Mouse (Mus musculus): ENCODE data around the gene Trarg1. TPM values are rescaled to one million over a fixed set of nuclear protein-coding genes. Genes with fewer than 3 reads are reported as not detected.

Trarg1 gene
- polyA plus RNA-seq, 1 experiment from 2014 or later, result 0.65 TPM

GRCm38 (mm10) chr11:76692096-76692495, 12.5 kb downstream of the Trarg1 start:
- 73% methylated on average over 3 of the region's 3 CpGs for WGBS
- H3K4me1 ChIP-seq, result no peaks in the 10 kb centered on the region
- H3K4me3 ChIP-seq, result no peak overlapping the region
- no peak for ATAC-seq (ENCODE audit: insufficient number of reproducible peaks, low FRiP score, low TSS enrichment, low read depth)
- no peak overlapping the region for H3K27ac ChIP-seq
- no peak overlapping the region for H3K4me2 ChIP-seq
- no peaks in the 10 kb centered on the region for H3K9me3 ChIP-seq
- no peaks in the 10 kb centered on the region for H3K36me3 ChIP-seq
- 0 out of 2 replicates have a peak, but pooled peaks cover 3% of the 10 kb centered on the region for H3K27me3 ChIP-seq
- no peak overlapping the region for H3K9ac ChIP-seq

- ATAC-seq (ENCODE audit: insufficient number of reproducible peaks, low FRiP score, low TSS enrichment, low read depth), result no peak
- Histone ChIP-seq H3K4me3 (no peak overlapping the region), H3K27ac (no peak overlapping the region), H3K36me3 (no peaks in the 10 kb centered on the region), H3K27me3 (0 out of 2 replicates have a peak, but pooled peaks cover 3% of the 10 kb centered on the region), H3K4me1 (peaks cover 7% of the 10 kb centered on the region), H3K9me3 (no peaks in the 10 kb centered on the region), H3K9ac (no peak overlapping the region), H3K4me2 (no peak overlapping the region)
- WGBS, result 59% methylated on average over 6 of the region's 6 CpGs
These were observed 16.2 kb downstream of the Trarg1 start for GRCm38 (mm10) chr11:76695810-76696209.

- Histone ChIP-seq H3K27me3 (no peaks in the 10 kb centered on the region), H3K27ac (no peak overlapping the region), H3K9me3 (no peaks in the 10 kb centered on the region), H3K4me2 (0 out of 2 replicates have a peak overlapping the region, but pooled peaks have one; percentile 13), H3K9ac (no peak overlapping the region), H3K36me3 (no peaks in the 10 kb centered on the region), H3K4me3 (no peak overlapping the region), H3K4me1 (peaks cover 7% of the 10 kb centered on the region)
- WGBS, result 32% methylated on average over 8 of the region's 9 CpGs
- ATAC-seq (ENCODE audit: insufficient number of reproducible peaks, low FRiP score, low TSS enrichment, low read depth), result no peak
These were observed 20.0 kb downstream of the Trarg1 start for GRCm38 (mm10) chr11:76699626-76700025.

GRCm38 (mm10) chr11:76707656-76708055, 28.0 kb downstream of the Trarg1 start:
- peaks cover 4% of the 10 kb centered on the region for H3K4me1 ChIP-seq
- 84% methylated on average over 3 of the region's 3 CpGs for WGBS
- no peak for ATAC-seq (ENCODE audit: insufficient number of reproducible peaks, low FRiP score, low TSS enrichment, low read depth)
- no peak overlapping the region for H3K9ac ChIP-seq
- no peak overlapping the region for H3K4me3 ChIP-seq
- no peak overlapping the region for H3K4me2 ChIP-seq
- H3K27ac ChIP-seq, result no peak overlapping the region
- no peaks in the 10 kb centered on the region for H3K36me3 ChIP-seq
- no peaks in the 10 kb centered on the region for H3K27me3 ChIP-seq
- H3K9me3 ChIP-seq, result no peaks in the 10 kb centered on the region

GRCm38 (mm10) chr11:76708066-76708465, 28.5 kb downstream of the Trarg1 start:
- Histone ChIP-seq H3K36me3 (no peaks in the 10 kb centered on the region), H3K27ac (no peak overlapping the region), H3K27me3 (no peaks in the 10 kb centered on the region), H3K4me1 (peaks cover 4% of the 10 kb centered on the region), H3K4me2 (no peak overlapping the region), H3K9me3 (no peaks in the 10 kb centered on the region), H3K4me3 (no peak overlapping the region), H3K9ac (no peak overlapping the region)
- ATAC-seq (ENCODE audit: insufficient number of reproducible peaks, low FRiP score, low TSS enrichment, low read depth), result no peak
- 64% methylated on average over 1 of the region's 1 CpGs for WGBS

GRCm38 (mm10) chr11:76708881-76709280, 29.3 kb downstream of the Trarg1 start:
- no peak for ATAC-seq (ENCODE audit: insufficient number of reproducible peaks, low FRiP score, low TSS enrichment, low read depth)
- Histone ChIP-seq H3K4me1 (peaks cover 4% of the 10 kb centered on the region), H3K27ac (no peak overlapping the region), H3K36me3 (no peaks in the 10 kb centered on the region), H3K4me3 (no peak overlapping the region), H3K9ac (no peak overlapping the region), H3K9me3 (no peaks in the 10 kb centered on the region), H3K27me3 (no peaks in the 10 kb centered on the region), H3K4me2 (no peak overlapping the region)
- WGBS, result 58% methylated on average over 1 of the region's 1 CpGs

- Histone ChIP-seq H3K4me2 (no peak overlapping the region), H3K4me3 (no peak overlapping the region), H3K36me3 (no peaks in the 10 kb centered on the region), H3K9ac (no peak overlapping the region), H3K27ac (no peak overlapping the region), H3K27me3 (no peaks in the 10 kb centered on the region), H3K9me3 (no peaks in the 10 kb centered on the region), H3K4me1 (peaks cover 4% of the 10 kb centered on the region)
- WGBS, result 28% methylated on average over 15 of the region's 17 CpGs
- ATAC-seq (ENCODE audit: insufficient number of reproducible peaks, low FRiP score, low TSS enrichment, low read depth), result peak; percentile 16; the same call in 1 of the 2 replicates
These were observed 30.2 kb downstream of the Trarg1 start for GRCm38 (mm10) chr11:76709625-76710452.

- H3K4me1 ChIP-seq, result no peaks in the 10 kb centered on the region
- no peaks in the 10 kb centered on the region for H3K36me3 ChIP-seq
- no peak overlapping the region for H3K27ac ChIP-seq
- no peaks in the 10 kb centered on the region for H3K9me3 ChIP-seq
- H3K4me3 ChIP-seq, result no peak overlapping the region
- H3K27me3 ChIP-seq, result no peaks in the 10 kb centered on the region
- H3K4me2 ChIP-seq, result no peak overlapping the region
- ATAC-seq (ENCODE audit: insufficient number of reproducible peaks, low FRiP score, low TSS enrichment, low read depth), result no peak
- no peak overlapping the region for H3K9ac ChIP-seq
- 71% methylated on average over 4 of the region's 4 CpGs for WGBS
These were observed 37.4 kb downstream of the Trarg1 start for GRCm38 (mm10) chr11:76717000-76717399.

- Histone ChIP-seq H3K9ac (no peak overlapping the region), H3K4me2 (no peak overlapping the region), H3K4me1 (0 out of 2 replicates have a peak, but pooled peaks cover 2% of the 10 kb centered on the region), H3K36me3 (peaks cover 15% of the 10 kb centered on the region), H3K27me3 (no peaks in the 10 kb centered on the region), H3K9me3 (no peaks in the 10 kb centered on the region), H3K4me3 (no peak overlapping the region), H3K27ac (no peak overlapping the region)
- ATAC-seq (ENCODE audit: insufficient number of reproducible peaks, low FRiP score, low TSS enrichment, low read depth), result no peak
- 78% methylated on average over 8 of the region's 8 CpGs for WGBS
These were observed 44.3 kb downstream of the Trarg1 start for GRCm38 (mm10) chr11:76723911-76724310.

GRCm38 (mm10) chr11:76728093-76728492, 48.5 kb downstream of the Trarg1 start:
- no peak overlapping the region for H3K9ac ChIP-seq
- H3K27ac ChIP-seq, result no peak overlapping the region
- ATAC-seq (ENCODE audit: insufficient number of reproducible peaks, low FRiP score, low TSS enrichment, low read depth), result no peak
- H3K4me2 ChIP-seq, result no peak overlapping the region
- H3K4me3 ChIP-seq, result no peak overlapping the region
- H3K9me3 ChIP-seq, result no peaks in the 10 kb centered on the region
- 0 out of 2 replicates have a peak, but pooled peaks cover 2% of the 10 kb centered on the region for H3K4me1 ChIP-seq
- peaks cover 55% of the 10 kb centered on the region for H3K36me3 ChIP-seq
- no peaks in the 10 kb centered on the region for H3K27me3 ChIP-seq
- WGBS, result 92% methylated on average over 11 of the region's 11 CpGs

GRCm38 (mm10) chr11:76730650-76731049, 51.0 kb downstream of the Trarg1 start:
- Histone ChIP-seq H3K4me3 (no peak overlapping the region), H3K4me1 (0 out of 2 replicates have a peak, but pooled peaks cover 1% of the 10 kb centered on the region), H3K9me3 (no peaks in the 10 kb centered on the region), H3K4me2 (no peak overlapping the region), H3K36me3 (peaks cover 78% of the 10 kb centered on the region), H3K27ac (no peak overlapping the region), H3K9ac (no peak overlapping the region), H3K27me3 (no peaks in the 10 kb centered on the region)
- no peak for ATAC-seq (ENCODE audit: insufficient number of reproducible peaks, low FRiP score, low TSS enrichment, low read depth)
- 80% methylated on average over 3 of the region's 3 CpGs for WGBS

GRCm38 (mm10) chr11:76734560-76734959, 55.0 kb downstream of the Trarg1 start:
- Histone ChIP-seq H3K9ac (no peak overlapping the region), H3K4me2 (no peak overlapping the region), H3K9me3 (no peaks in the 10 kb centered on the region), H3K36me3 (peaks cover 67% of the 10 kb centered on the region), H3K27ac (no peak overlapping the region), H3K4me3 (no peak overlapping the region), H3K4me1 (no peaks in the 10 kb centered on the region), H3K27me3 (no peaks in the 10 kb centered on the region)
- WGBS, result 85% methylated on average over 3 of the region's 3 CpGs
- ATAC-seq (ENCODE audit: insufficient number of reproducible peaks, low FRiP score, low TSS enrichment, low read depth), result no peak
